Mouse (Mus musculus): Measurements from ENCODE around the gene Reep3. TPM values are rescaled to one million over a fixed set of nuclear protein-coding genes. Genes with fewer than 3 reads are reported as not detected.

Gene Reep3
- total RNA-seq (2012; rRNA removed) (not detected in 2 replicates), polyA plus RNA-seq (2012; ENCODE audit: insufficient read depth in 1 of 2, insufficient read length in 2 of 2, low read depth in 1 of 2, low replicate concordance in 2 of 2, missing spikeins in 1 of 2) (under 1 TPM in 1 of 2 experiments, not detected in 1; 0.01 TPM)

DNA sequence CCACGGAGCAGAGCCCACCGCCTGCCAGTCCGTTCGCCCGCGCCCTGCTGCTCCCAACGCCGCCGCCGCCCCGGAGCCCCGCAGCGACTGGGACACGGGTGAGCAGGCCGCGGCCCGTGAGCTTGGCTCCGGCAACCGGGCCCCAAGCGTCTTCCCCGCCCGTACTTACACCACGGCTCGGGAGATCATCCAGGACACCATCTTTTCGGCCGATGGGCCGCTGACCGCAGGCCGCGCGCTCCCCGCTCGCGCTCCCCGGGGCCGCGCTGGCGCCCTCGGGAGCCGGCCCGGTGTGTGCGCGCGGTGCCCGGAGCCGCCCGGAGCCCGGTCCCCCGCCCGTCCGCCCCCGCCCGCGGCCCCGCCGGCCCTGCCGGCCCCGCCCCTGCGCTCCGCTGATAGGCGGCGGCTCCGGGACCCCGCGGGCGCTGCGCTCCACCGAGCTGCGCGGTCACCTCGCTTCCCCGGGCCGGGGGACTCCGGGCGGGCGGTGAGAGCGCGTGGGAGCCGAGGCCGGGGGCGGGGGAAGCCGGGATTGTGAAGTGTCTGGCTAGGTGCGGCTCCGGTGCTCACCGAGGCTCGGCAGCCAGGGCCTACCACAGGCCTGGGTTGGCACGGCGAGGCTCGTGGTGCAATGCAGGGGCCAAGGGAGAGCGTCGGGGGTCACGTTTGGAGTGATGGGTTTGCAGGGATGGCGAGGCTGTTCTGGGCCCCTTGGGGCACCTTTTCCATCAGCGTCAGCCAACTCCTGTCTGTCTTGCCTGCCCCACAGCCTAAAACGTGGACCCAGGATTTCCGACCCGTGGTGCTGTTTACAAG, at the start of gene Reep3:
Gene Reep3, minus strand, starts transcription at position 325 of the 816 bp plus-strand sequence.
- Histone ChIP-seq H3K4me3 (ENCODE audit: control insufficient read depth in 1 of 2, insufficient read depth in 1 of 2, low read depth in 2 of 2, low read length in 2 of 2) (no peak within 1 kb of the TSS), H3K79me2 (ENCODE audit: control insufficient read depth, insufficient read depth, low read length, poor library complexity) (no peaks in the 10 kb centered on the region), H3K9me3 (replicated peaks; ENCODE audit: insufficient read depth, low read length) (no peaks in the 10 kb centered on the region), H3K27me3 (ENCODE audit: control insufficient read depth in 1 of 2, insufficient read depth in 2 of 2, low read length in 2 of 2) (0 out of 4 replicates have a peak, but pooled peaks cover 0 to 2% of the 10 kb centered on the region in 2 experiments), H3K4me1 (ENCODE audit: control insufficient read depth in 1 of 2, insufficient read depth in 2 of 2, low read length in 2 of 2) (no peaks in the 10 kb centered on the region), H3K9ac (ENCODE audit: control insufficient read depth, low read depth, low read length, poor library complexity, severe bottlenecking) (no peak within 1 kb of the TSS), H3K27ac (ENCODE audit: control insufficient read depth, low read depth, low read length) (no peak within 1 kb of the TSS), H3K36me3 (ENCODE audit: control insufficient read depth in 1 of 2, insufficient read depth in 2 of 2, low read length in 2 of 2) (no peaks in the 10 kb centered on the region)
- no peak for DNase-seq (ENCODE audit: low read depth, low spot score)
- no peak for TF ChIP-seq GABPA (IDR thresholded peaks at IDR 0.05; ENCODE audit: low read depth, low read length)
- TF ChIP-seq KAT2A (conservative IDR thresholded peaks at IDR 0.05; ENCODE audit: low read depth, low read length): no peak
- TF ChIP-seq POLR2A (IDR thresholded peaks at IDR 0.05; ENCODE audit: control insufficient read depth in 1 of 2, insufficient read depth in 1 of 2, low read depth in 1 of 2, low read length in 2 of 2, poor library complexity in 1 of 2): no peak
- no peak for TF ChIP-seq ZNF384 (IDR thresholded peaks at IDR 0.05; ENCODE audit: low read depth, low read length)
- TF ChIP-seq MYB (IDR thresholded peaks at IDR 0.05; ENCODE audit: low read depth, low read length): no peak
- no peak for TF ChIP-seq TCF12 (IDR thresholded peaks at IDR 0.05; ENCODE audit: low read depth, low read length)
- TF ChIP-seq ZMIZ1 (IDR thresholded peaks at IDR 0.05; ENCODE audit: low read depth, low read length): no peak
- TF ChIP-seq POLR2AphosphoS5 (IDR thresholded peaks at IDR 0.05; ENCODE audit: borderline replicate concordance, low read depth, low read length): no peak
- no peak for TF ChIP-seq USF1 (IDR thresholded peaks at IDR 0.05; ENCODE audit: low read depth, low read length)
- no peak for TF ChIP-seq MYC (IDR thresholded peaks at IDR 0.05; ENCODE audit: low read depth, low read length)
- TF ChIP-seq TBP (IDR thresholded peaks at IDR 0.05; ENCODE audit: low read depth, low read length): no peak
- TF ChIP-seq BHLHE40 (IDR thresholded peaks at IDR 0.05; ENCODE audit: borderline replicate concordance, low read depth, low read length): no peak
- no peak for TF ChIP-seq HCFC1 (IDR thresholded peaks at IDR 0.05; ENCODE audit: low read depth, low read length)

DNA sequence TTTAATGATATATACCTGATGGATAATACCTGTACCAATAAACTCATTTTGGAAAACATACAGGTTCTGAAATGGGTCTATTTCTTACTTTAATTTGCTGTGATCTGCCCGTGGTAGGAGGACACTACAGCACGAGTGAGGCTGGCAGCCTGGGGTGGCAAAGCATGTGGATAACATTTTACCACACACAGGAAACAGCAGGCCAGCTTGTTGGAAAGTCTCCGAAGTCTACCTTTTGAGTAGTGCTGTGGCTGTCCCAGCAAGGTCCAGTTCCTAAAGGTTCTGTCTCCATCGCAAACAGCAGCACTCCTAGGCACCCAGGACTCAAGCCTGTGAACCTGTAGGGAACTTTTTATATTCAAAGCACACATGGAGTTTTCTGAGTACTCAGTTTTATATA, 48.9 kb upstream of the Reep3 start:
- Histone ChIP-seq H3K9ac (ENCODE audit: control insufficient read depth, low read depth, low read length, poor library complexity, severe bottlenecking) (no peak overlapping the region), H3K36me3 (ENCODE audit: control insufficient read depth in 1 of 2, insufficient read depth in 2 of 2, low read length in 2 of 2) (no peaks in the 10 kb centered on the region), H3K27ac (ENCODE audit: control insufficient read depth, low read depth, low read length) (no peak overlapping the region), H3K79me2 (ENCODE audit: control insufficient read depth, insufficient read depth, low read length, poor library complexity) (no peaks in the 10 kb centered on the region), H3K9me3 (replicated peaks; ENCODE audit: insufficient read depth, low read length) (no peaks in the 10 kb centered on the region), H3K27me3 (ENCODE audit: control insufficient read depth in 1 of 2, insufficient read depth in 2 of 2, low read length in 2 of 2) (peaks cover 2 to 3% of the 10 kb centered on the region in 2 experiments), H3K4me3 (ENCODE audit: control insufficient read depth in 1 of 2, insufficient read depth in 1 of 2, low read depth in 2 of 2, low read length in 2 of 2) (no peak overlapping the region), H3K4me1 (ENCODE audit: control insufficient read depth in 1 of 2, insufficient read depth in 2 of 2, low read length in 2 of 2) (no peaks in the 10 kb centered on the region)
- no peak for DNase-seq (ENCODE audit: low read depth, low spot score)
- TF ChIP-seq MAFK (IDR thresholded peaks at IDR 0.05; ENCODE audit: borderline replicate concordance, low read depth, low read length) (no peak), TAL1 (IDR thresholded peaks at IDR 0.05; ENCODE audit: low read length) (no peak), MEF2A (IDR thresholded peaks at IDR 0.05; ENCODE audit: extremely low read depth, insufficient replicate concordance, low read depth, low read length, poor library complexity, severe bottlenecking) (no peak), ZMIZ1 (IDR thresholded peaks at IDR 0.05; ENCODE audit: low read depth, low read length) (no peak), ZC3H11A (IDR thresholded peaks at IDR 0.05; ENCODE audit: low read depth, low read length) (no peak), SIN3A (IDR thresholded peaks at IDR 0.05; ENCODE audit: low read length) (no peak), KAT2A (conservative IDR thresholded peaks at IDR 0.05; ENCODE audit: low read depth, low read length) (no peak)
